Mouse (Mus musculus) adrenal gland, adult 18-20 months (tissue): ENCODE results near the gene Ranbp3. TPM values are rescaled to one million over a fixed set of nuclear protein-coding genes. Genes with fewer than 3 reads are reported as not detected.

Source experiments
- DNase-seq, 2 experiments: peaks; one replicate each; pipeline ENCODE4 v3.0.0; 2021 to 2022; ENCODE audit warnings: low spot score in 2 of 2
- total RNA-seq, 2 experiments: library from RNA; stranded (reverse); gene quantifications; 1 replicate in 1 of 2; 2 replicates in 1 of 2; pipeline ENCODE4 v1.2.3; 2021

Ranbp3 gene
- total RNA-seq, 2 experiments from 2014 or later = 64.9 to 75.7 TPM

DNA sequence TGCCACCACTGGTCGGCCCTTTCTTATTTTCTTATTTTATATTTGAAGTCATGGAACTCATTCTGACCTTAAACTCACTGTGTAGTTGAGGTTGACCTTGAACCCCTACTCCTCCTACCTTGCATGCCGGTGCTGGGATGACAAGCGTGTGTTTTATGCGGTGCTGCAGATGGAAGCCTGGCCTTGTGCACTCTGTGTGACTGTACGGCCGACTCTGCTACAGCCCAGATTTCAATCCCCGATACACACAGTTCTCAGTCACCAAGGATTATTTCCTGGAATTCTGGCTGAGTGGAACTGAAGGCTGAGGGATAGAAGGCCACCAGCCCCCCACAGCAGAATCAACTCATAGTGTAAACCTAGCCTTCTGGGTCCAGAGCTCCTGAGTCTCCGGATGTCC, 3.3 kb upstream of the Ranbp3 start:
- DNase-seq = no peak

DNA sequence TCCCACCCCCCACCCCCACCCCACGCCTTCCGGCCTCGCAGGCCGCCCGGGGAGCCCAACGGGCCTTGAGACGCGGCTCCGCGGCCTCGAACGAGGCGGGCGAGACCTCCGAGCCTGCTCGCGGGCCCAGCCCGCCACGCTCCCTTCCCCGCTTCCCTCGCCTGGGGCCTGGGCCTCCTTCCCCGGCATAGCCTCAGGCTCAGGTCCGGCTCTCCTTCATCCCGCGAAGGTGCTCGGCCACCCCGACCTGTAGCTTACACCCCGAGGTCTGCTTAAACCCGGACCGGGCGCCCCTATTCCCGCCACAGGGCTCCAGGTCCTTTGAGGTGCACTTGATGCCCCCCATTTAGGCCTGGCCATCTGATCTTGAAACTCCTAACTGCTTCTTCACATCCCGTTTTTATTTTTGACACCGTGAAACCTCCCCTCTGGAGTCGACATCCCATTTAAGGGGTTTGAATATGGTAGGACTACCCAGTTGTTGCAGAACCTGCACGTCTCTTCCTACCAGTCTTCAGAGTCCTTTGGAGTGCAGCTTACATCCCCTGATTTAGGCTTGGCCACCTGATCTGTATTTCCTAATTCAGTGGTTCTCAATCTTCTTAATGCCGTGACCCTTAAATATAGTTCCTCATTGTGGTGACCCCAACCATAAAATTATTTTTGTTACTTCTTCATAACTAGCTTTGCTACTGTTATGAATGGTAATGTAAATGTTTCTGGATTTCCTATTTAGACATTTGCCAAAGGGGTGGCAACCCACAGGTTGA, 738 bp downstream of the Ranbp3 start:
- DNase-seq = peak in 1 of 2 experiments; percentile 34

DNA sequence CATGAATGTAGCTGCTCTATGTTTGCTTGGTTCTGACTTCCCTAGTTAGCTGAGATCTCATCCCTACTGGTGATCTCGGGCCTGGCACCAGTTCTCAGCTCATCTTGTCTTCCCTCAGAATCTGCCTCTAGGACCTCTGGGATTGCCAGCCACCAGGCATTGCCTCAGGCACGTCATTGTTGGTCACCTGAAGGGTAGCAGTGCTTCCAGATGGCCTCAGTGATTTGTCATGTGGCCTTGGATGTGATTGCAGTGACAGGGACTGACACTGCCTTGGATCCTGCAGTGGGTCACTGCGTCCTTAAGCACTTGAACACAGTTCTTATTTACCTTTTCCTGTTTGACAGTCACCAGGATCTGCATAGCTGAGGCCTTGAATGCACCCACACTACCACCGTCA, 8.7 kb downstream of the Ranbp3 start:
- DNase-seq = no peak

DNA sequence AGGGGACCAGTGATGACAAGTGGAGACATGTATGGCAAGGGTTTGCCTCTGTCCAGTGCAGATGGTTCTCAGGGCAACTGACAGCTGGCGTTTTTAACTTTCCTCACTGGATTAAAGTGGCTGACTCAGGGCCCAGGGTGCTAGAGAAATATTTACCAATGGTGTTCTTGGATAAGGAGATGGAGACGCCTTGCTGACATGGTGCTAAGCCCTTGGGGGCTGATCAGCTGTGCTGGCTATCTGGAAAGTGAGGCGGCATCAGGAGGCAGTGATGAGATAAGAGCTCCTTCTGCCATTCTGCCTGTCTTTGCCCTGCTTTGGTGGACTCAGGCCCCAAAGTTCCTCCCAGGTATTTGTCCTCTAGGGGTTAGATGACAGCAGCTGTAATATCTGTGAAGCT, 9.8 kb downstream of the Ranbp3 start:
- DNase-seq = no peak

DNA sequence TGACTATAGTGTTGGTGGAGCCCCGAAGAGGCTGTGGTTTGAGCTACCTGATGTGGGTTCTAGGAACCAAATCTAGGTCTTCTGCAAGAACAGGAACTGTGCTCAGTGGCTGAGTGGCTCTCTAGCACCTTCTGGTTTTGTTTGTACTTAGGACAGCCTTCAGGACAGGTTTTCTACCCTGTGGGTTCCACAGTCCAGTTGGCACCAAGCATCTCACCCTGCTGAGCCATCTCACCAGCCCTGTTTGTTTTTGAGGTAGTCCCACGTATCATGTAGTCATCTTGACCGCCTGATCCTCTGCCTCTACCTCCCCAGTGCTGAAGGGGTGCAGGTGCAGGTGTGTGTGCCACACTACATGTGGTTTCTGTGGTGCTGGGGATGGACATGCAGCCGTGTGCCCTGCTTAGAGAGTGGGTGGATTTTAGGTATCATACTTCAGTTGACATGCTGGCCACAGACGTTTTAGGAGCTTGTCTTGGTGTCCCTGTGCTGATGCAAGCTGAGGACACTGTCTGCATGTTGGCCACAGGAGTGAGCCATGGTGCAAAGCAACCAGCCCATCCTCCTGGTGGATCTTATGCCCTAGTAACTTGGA, 10.5 kb downstream of the Ranbp3 start:
- DNase-seq = no peak

DNA sequence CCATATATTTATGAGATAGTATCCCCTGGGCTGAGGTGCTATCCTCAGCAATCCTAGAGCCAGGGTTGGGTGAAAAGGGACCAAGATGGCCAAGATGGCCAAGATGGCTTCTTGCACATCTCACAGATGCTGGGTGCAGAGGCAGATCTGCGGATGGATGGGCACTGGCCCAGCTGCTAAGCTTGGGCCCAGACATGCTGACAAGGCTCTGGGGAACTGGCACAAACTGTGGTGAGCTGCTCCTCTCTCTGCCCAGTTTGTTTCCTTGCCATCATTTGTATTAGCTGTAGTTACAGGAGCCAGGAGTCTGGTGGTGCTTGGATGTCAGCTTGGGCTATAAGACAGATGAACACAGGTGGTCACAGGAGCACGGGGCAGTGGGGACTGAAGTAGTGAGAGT, 11.6 kb downstream of the Ranbp3 start:
- no peak for DNase-seq

DNA sequence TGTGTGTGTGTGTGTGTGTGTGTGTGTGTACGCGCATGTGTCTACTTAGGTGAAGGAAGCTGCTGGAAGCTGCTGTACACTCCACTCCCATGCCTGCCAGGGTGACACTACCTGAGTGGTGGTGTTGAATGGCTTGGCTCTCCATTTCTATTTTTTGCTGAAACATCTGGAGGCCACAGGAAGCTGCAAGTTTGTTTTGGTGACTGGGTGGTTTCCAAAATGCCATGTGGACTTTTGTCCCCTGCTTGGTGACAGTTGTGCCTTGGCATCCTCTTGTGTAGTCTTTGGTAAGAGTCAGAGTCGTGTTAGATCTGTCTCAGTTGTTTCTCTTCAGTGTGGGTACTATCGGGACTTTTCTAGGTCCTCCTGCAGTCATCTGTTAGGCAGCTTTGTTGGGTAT, 13.7 kb downstream of the Ranbp3 start:
- DNase-seq = no peak

DNA sequence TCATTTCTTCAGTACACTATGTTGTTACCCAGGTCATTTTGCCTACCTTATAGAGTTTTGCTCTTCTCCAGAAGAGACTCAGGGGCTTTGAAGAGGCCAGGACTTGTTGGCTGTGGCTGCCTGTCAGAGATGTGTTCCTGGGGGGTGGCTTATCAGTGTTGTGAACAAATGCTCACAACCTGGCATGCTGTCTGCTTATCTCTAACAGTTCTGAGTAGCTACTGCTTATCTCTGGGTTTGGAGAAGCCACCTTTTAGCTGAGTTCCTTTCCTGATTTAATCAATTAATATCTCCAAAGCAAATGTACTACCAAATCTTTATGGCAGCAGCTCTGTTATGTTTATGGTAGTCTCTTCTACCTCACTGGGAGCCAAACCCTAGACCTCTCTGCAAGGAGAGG, 15.0 kb downstream of the Ranbp3 start:
- DNase-seq = no peak

DNA sequence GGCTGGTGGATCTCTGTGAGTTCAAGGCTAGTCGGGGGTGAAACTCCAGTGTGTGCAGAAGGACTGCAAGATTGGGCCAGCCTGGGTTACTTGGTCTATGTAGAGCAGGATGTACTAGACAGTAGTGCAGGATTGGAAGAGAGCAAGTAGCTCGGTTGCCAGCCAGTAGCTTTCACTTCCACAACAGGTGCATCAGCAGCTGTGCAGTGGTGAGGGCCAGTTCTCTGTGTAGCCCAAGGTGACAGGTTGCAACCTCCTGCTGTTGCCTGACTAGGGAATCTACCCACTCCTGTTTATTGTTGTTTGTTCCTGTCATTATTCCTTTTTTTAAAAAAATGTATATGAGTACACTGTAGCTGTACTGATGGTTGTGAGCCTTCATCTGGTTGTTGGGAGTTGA, 15.6 kb downstream of the Ranbp3 start:
- DNase-seq = no peak

DNA sequence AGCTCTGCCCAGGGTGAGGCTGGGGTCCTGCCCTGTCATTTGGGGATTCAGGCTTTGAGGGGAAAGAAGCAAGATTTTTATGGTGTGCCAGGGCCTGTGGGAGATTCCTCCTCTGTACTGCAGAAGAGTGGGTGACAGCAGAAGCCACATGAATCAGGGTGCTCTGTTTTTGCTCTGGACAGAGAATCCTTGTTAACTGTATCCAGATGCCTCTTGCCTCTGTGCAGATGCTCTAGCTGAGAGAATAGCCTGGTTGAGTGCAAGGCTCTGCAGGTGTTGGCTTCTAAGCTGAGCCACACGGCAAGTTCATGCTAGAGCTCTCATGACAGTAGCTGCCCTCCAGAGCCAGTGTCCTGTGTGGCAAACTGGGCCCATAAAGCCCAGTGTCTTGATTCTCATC, 20.3 kb downstream of the Ranbp3 start:
- no peak for DNase-seq

DNA sequence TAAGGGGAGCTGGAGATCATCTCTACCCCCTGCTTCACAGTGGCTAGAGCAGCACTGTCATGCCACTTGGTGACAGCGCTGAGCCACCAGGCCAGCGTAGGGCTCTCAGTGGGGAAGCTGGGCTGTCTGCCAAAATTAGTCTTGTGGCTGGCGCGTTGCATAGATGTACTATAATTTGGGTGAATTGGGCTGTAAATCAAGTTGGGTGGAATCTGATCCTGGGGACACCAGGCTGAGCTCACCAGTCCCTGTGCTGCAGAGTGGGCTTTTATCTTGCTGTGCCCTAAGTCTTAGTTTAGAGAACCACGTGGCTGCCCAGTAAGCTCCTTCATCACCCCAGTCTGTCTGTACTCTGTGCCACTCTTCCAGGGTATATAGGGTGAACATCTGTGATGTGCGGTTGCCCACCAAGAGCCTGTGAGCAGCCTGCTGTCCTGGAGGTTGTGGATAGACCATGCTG, 20.8 kb downstream of the Ranbp3 start:
- peak; percentile 58 to 61 for DNase-seq

DNA sequence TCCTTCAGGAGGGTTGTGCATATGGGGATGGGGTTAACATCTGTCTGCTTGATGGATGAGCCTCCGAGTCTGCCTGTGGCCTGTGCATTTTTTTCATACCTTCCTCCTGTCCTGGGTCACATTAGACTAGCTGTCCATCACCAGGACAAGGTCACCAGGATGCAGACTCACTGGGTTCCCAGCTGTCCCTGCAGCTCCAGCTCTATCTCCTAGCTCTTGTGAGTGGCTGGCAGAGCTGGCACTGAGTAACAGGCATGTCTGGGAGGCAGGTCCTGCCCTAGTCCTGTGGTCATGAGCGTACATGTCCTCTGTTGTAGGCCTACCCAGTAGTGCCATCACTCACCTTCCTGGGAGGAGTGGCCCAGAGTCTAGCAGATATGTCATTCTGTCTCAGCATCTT, 27.4 kb downstream of the Ranbp3 start:
- DNase-seq = no peak

DNA sequence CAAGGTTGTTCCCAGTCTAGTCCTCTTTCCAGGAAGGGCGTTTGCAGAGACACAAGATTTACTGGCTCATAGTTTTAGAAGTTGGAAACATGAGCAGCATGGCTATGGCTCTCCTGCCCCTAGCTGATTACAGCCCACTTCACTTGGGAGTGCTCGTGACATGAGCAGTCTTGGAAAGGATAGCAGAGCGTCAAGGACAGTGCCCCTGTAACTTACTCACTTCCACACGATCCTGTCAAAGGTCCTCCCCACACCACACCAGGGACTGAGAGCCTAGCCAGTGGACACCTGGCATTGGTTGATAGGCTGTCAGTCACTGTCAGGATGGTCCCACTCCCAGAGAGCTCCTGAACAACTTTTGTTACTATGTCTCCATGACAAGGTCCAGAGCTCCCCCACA, 29.9 kb downstream of the Ranbp3 start:
- no peak for DNase-seq

DNA sequence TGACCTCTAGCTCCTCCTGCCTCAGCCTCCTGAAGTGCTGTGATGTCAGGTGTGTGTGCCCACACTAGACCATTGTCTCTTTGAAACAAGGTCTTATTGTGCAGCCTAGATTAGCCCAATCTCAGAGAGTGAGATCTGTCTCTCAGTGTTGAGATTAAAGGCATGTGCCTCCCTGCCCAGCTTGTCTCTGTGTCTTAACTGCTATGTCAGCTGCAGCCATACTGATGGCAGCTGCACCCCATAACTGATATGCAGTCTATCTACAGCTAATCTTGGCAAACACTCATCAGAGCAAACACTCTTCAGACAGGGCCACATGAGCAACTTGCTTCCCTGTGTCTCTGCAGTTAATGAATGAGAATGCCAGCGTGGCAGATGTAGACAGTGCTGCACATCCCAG, 33.4 kb downstream of the Ranbp3 start:
- no peak for DNase-seq

DNA sequence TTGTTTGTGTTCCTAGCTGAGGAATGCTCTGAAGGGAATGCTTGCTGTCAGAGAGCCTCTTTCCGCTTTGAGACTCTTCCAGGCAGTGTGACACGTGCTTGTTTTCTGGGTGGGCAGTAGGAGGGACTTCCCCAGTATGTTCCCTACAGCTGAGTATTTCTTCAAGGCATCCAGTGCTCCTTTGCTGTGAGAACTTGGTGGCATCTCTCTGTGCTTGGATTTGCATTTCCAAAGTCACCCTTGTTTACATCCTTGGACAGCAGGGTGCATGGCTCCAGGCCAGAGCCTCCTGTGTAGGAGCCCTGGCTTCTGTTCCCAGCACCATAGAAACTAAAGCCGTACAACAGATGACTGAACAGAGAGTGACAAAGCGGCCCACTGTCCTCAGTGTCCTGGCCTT, 35.6 kb downstream of the Ranbp3 start:
- no peak for DNase-seq

DNA sequence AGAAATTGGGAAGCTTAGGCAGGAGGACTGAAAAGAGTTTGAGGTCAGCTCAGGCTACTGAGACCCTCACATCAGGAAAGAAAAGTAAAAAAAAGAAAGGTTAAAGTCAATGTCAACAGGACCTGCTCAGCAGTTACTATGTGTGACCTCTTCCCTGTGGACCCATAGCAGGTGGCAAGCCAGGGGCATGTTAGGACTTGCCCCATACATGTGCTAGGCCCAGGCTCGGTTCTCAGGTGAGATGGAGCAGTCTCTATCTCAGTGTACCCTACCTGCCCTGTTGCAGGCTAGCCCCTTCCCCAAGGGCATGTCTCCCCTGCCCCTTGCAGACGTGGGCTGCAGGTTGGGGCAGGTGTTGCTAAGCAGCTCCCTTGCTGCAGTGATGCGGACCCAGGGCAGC, 36.6 kb downstream of the Ranbp3 start:
- DNase-seq = no peak

DNA sequence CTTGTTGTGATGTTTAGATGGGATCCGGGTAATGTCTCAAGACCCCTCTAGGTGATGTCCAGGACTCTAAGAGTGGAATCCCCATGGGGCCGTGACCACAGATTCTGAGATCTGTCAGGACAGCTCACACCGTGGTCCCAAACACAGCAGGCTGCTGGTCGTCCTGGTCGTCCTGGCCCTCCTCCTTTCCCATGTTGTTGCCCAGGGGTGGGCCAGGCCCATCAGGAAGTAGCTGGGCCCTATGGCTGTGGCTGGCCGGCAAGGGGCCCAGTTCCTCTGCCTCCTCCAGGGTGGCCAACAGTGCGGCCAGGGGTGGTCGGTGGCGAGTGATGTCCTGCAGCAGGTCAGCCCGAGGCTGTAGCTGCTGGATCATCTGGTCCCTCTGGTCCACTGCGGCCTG, 42.3 kb downstream of the Ranbp3 start:
- no peak for DNase-seq

DNA sequence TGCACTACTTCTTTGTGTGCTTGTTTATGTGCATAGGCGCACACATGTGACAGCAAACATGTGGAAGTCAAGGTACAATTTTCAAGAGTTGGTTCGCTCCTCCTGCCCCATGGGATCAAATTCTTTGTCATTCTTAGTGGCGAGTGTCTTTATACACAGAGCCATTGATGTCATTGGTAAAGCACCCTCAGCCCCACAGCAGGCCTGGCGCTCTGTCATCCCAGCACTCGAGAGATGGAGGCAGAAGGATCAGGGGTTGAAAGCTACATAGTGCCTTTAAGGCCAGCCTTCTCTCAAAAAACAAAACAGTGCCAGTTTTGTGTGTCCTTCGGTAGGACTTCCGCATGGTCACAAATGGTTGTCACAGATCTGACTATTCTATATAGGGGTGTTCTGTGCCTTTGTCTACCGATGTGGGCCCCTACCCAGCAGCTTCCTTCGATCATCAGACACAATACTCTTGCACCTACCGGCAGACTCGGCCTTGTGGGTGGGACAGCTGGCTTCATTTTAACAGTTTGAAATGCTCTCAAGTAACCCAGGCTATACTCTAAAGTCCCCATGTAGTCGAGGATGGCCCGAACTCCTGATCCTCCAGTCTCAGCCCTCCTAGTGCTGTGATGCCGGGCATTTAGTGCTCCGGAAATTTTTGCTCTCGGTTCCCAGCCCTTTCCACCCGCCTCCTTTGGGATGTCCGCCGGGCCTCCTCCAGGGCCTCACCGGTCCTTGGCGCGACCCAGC, 43.0 kb downstream of the Ranbp3 start:
- DNase-seq = no peak

DNA sequence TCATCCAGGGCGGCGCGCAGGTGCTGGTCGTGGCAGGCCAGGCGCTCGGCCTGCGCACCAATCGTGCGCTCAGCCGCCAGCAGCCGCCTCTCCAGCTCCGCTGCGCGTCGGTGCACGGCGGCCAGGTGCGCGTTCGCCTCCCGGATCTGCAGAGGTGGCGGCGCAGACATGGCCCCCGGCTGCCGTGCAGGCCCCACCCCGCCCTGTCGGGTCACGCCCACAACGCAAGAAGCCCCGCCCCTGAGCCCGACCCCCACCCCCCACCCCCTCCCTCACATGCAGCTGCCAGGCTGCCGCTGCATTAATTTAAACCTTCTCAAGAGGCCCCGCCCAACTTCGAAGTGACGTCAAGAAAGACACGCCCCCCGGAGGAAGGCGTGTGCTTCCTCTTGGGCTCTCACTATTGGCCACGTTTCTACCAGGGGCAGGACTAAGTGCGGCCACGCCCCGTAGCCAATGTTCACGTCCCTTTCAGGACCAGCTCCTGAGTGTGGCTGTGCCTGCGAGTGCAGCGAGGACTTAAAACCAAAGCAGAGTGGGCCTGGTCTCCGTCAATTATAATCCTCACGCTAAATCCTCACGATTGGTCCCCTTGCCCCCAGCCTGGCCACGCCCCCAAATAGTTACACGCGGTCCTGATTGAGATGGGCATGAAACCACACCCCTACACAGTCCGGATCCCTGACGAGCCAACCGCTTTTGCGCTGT, 43.7 kb downstream of the Ranbp3 start:
- DNase-seq = peak; percentile 93

DNA sequence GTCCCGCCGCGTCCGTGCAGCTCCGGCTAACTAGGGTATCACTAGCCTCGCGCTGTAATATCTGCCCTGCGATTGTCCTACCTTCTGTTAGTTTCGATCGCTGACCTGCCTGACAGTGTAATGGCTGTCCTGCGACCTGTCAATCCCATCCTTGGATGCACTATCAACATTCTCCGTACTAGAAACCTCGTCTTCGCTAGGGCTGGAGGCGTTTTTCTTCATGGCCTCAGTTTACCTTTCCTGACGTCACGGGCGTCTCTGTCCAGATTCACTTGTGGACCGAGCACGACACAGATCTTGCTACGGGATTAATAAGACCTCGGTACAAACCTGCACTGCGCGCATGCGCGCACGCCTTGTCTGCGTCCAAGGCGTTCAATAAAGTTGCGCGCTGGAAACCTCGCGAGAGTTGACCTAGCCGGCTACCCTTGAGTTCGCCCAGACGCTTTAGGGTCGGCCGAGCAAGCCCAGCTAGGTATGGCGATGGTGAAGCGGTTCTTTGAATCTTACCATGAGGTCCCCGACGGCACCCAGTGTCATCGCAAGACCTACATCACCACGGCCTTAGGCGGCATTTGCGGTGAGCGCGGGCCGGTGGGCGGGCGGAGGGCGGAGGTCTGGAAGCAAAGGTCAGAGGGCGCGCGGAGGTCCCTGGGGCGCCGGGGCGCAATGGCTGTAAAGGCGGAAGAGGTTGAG, 44.4 kb downstream of the Ranbp3 start, which contains the start of the genes Ndufa11 and Vmac:
Gene Ndufa11 (plus strand): TSS at position 405 of the 696 bp plus-strand sequence.
Gene Vmac (minus strand): TSS at position 660 of the 696 bp plus-strand sequence.
- DNase-seq = peak; percentile 85 to 94

DNA sequence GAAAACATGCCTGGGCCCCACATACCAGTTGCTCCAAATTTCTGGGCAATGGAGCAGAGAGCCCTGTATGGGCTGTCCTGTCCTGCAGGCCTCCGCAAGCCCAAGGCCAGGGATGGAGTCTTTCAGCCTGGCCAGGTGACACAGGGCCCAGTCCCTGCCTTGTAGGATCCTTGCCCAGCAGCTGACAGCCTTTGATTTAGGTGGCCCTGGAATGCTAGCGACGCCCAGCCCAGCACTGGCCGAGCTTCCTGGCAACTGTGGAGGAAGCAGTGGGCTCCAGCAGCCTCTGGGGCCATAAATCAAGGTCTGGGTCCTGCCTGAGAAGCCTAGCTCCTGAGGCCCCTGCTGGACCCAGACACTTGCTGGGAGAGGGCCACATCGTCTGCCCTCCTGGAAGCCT, 49.3 kb downstream of the Ranbp3 start:
- no peak for DNase-seq
